Mouse (Mus musculus) ES-E14 (cell line): ENCODE measurements around the gene Dkc1. TPM values are rescaled to one million over a fixed set of nuclear protein-coding genes. Genes with fewer than 3 reads are reported as not detected.

Experiments used
- DNase-seq: peaks from one replicate; pipeline ENCODE4 v3.0.0-alpha.2; 2013; ENCODE audit warnings: low read depth, low spot score
- H3K27ac ChIP-seq: 2 replicates; pipeline ENCODE4 v1.5.1; 2012; ENCODE audit warnings: low read depth, mild to moderate bottlenecking, low read length, moderate library complexity, mixed read lengths; ENCODE audit not compliant: poor library complexity, insufficient read depth, severe bottlenecking
- H3K36me3 ChIP-seq: 2 replicates; pipeline ENCODE4 v1.6.1; 2012; ENCODE audit warnings: mild to moderate bottlenecking, low read length, moderate library complexity, mixed read lengths; ENCODE audit not compliant: control insufficient read depth, poor library complexity, insufficient read depth, severe bottlenecking
- H3K4me1 ChIP-seq, 2 experiments: fragments of 150-350 bp in 1 of 2; sonication (generic) in 1 of 2; 2 replicates each; pipeline ENCODE4 v1.6.1; 2012; ENCODE audit warnings: low read length in 2 of 2, mild to moderate bottlenecking in 1 of 2, mixed read lengths in 1 of 2; ENCODE audit not compliant: control insufficient read depth in 2 of 2, insufficient read depth in 2 of 2, poor library complexity in 1 of 2
- H3K4me3 ChIP-seq, 2 experiments: fragments of 150-350 bp in 1 of 2; sonication (generic) in 1 of 2; 2 replicates each; pipeline ENCODE4 v1.5.1; 2012; ENCODE audit warnings: low read length in 2 of 2, low read depth in 1 of 2, mild to moderate bottlenecking in 1 of 2, mixed read lengths in 1 of 2; ENCODE audit not compliant: insufficient read depth in 1 of 2, poor library complexity in 1 of 2, severe bottlenecking in 1 of 2
- H3K9ac ChIP-seq: 2 replicates; pipeline ENCODE4 v1.6.1; 2012; ENCODE audit warnings: low read depth, mild to moderate bottlenecking, low read length, mixed read lengths; ENCODE audit not compliant: poor library complexity, insufficient read depth, severe bottlenecking
- H3K9me3 ChIP-seq: fragments of 150-350 bp; sonication (generic); 2 replicates; pipeline ENCODE4 v1.6.1; 2012; ENCODE audit warnings: low read depth, mild to moderate bottlenecking, low read length; ENCODE audit not compliant: control insufficient read depth, insufficient read depth
- CHD2 ChIP-seq: IDR thresholded peaks from 2 replicates; pipeline ENCODE4 v1.6.1; 2014; ENCODE audit warnings: mild to moderate bottlenecking, low read depth, low read length, inconsistent platforms
- HCFC1 ChIP-seq: IDR thresholded peaks from 2 replicates; pipeline ENCODE4 v1.6.1; 2012; ENCODE audit warnings: low read length, inconsistent platforms, borderline replicate concordance; ENCODE audit not compliant: insufficient read depth
- MAFK ChIP-seq: IDR thresholded peaks from 2 replicates; pipeline ENCODE4 v1.6.1; 2014; ENCODE audit warnings: mild to moderate bottlenecking, low read depth, low read length, inconsistent platforms; ENCODE audit not compliant: insufficient read depth
- ZC3H11A ChIP-seq: IDR thresholded peaks from 2 replicates; pipeline ENCODE4 v1.6.1; 2012; ENCODE audit warnings: low read depth, mild to moderate bottlenecking, inconsistent platforms, low read length, borderline replicate concordance
- ZNF384 ChIP-seq: IDR thresholded peaks from 2 replicates; pipeline ENCODE4 v1.6.1; 2012; ENCODE audit warnings: low read depth, low read length, inconsistent platforms
- in situ Hi-C, 2 experiments: fragments of 600-800 bp; cut with MboI; formaldehyde crosslinking; loops; one replicate each; pipeline ENCODE4 v1.15.1; 2025; ENCODE audit warnings: low sequenced_read_pairs in 2 of 2, inconsistent platforms in 1 of 2; ENCODE audit not compliant: unreplicated experiment in 2 of 2
- total RNA-seq: library from RNA; depleted of rRNA; stranded (reverse); fragments of 300-350 nt; gene quantifications from 2 replicates; pipeline ENCODE4 v1.2.3, GENCODE M21; 2012

Gene Dkc1
- total RNA-seq, 1 experiment, result 190 TPM

DNA sequence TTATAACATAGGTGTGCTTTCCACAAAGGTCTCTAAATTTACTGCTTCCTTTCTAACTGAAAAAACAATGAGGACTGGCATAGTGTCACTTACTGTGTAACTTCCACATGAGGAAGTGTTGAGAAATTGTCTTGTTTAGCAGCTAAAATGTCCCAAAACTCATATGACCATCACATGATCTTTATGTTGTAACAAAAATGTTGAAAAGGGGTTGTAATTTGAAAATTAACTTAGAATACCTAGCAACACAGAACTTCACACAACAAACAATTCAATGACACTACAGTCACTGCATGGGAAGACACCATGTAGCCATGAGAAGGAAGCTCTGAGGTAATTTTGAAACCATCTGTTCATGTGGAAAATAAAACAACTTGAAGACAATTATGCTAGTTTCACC is 31.2 kb downstream of the Dkc1 start:
- no peak for TF ChIP-seq ZC3H11A
- no peak for TF ChIP-seq CHD2
- no peak for TF ChIP-seq MAFK
- no peak for TF ChIP-seq HCFC1
- TF ChIP-seq ZNF384, result no peak
- no peaks in the 10 kb centered on the region for H3K9me3 ChIP-seq
- no peak for DNase-seq
- no peak overlapping the region for H3K4me3 ChIP-seq
- in situ Hi-C loops, result no loop called here
- no peaks in the 10 kb centered on the region for H3K36me3 ChIP-seq
- H3K4me1 ChIP-seq, result no peaks in the 10 kb centered on the region
- no peak overlapping the region for H3K27ac ChIP-seq
- no peak overlapping the region for H3K9ac ChIP-seq

DNA sequence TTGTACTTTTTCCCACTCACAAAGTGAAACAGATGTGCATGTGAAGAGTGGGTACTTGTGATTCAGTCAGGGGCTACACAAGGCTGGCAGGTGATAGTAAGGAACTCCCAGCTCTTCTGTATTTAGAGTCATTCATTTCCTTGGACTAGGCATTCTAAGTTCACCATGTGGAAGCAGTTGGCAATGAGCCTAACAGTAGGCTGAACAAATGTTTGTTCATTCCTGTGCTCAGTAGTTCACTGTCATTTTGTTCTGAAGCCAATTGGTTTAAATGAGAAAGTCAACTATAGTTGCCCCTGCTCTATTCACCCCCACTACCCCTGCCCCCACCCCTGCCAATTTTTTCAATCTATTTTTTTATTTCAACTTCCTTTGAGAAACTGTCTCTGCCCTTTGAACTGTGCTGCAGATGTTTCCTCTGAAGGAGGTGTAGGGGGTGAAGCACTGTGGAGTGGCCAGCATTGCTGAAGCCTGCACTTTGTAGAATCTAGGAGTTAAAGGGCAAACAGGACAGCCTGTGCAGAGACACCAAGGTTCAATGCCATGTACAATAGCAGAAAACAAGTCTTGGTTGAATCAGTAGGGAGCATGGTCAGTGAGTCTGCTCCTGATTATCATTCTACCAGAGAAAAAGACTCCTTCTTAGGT is 32.8 kb downstream of the Dkc1 start:
- Histone ChIP-seq H3K9ac (no peak overlapping the region), H3K4me3 (no peak overlapping the region), H3K4me1 (no peaks in the 10 kb centered on the region), H3K27ac (no peak overlapping the region), H3K36me3 (no peaks in the 10 kb centered on the region), H3K9me3 (no peaks in the 10 kb centered on the region)
- DNase-seq, result no peak
- in situ Hi-C loops, result no loop called here
- TF ChIP-seq ZNF384 (no peak), MAFK (no peak), HCFC1 (no peak), ZC3H11A (no peak), CHD2 (no peak)

DNA sequence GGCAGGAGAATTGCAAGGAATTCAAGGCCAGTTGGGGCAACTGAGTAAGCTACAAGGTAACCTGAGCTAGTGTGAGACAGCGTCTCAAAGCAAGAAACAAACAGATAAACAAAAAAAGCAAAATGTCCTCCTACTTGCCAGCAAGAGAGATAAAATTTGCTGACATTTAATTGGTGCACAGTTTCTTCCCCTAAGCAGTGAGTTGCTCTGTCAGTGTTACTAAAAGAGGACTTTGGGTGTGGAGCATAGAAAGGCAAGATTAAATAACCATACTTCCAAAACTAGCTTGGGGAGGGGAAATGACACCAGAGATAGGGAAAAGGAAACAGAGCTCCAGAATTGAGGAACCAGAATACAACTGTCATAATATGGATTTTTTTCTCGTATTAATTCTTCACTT is 33.8 kb downstream of the Dkc1 start:
- no peaks in the 10 kb centered on the region for H3K9me3 ChIP-seq
- H3K9ac ChIP-seq, result no peak overlapping the region
- H3K4me1 ChIP-seq, result no peaks in the 10 kb centered on the region
- no peak for DNase-seq
- in situ Hi-C loops, result no loop called here
- H3K36me3 ChIP-seq, result no peaks in the 10 kb centered on the region
- no peak overlapping the region for H3K4me3 ChIP-seq
- no peak for TF ChIP-seq CHD2
- TF ChIP-seq HCFC1, result no peak
- no peak overlapping the region for H3K27ac ChIP-seq

DNA sequence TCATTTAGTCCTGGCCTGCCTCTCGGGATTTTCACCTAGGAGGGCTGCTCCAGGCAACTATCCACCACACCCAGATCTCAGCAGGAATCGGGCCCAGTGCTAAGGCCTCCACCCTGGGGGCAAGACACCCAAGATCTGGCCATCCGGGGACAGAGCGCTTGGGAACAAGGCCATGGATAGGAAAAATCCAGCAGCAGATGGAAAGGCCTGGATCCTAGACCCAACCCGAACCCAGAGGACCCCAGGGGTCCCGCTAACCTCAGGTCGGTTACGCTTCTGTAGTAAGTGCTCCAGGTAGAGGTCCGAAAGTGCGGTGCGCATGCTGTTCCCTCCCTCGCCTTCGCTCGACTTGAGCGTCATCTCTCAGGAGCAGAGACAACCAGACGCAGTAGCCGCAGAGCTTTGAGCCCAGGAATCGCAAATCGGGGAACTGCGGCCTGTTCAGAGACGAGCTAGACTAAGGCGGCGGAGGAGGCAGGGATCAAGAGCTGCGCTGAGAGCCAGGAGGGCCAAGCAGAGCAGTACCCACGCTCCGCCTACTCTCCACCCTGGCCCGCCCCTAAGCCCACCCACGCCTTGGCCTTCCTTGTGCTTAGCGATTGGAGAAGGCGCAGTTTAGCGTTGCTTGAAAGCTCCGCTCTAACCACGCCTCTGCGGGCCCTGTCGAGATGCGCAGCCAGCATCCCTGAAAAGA is 35.0 kb downstream of the Dkc1 start, which contains the start of gene Mpp1:
Mpp1 (minus strand) TSS at position 550 of the 694 bp plus-strand sequence.
- Histone ChIP-seq H3K9me3 (no peaks in the 10 kb centered on the region), H3K4me3 (peak within 1 kb of the TSS; percentile 70 to 83), H3K36me3 (no peaks in the 10 kb centered on the region), H3K27ac (peak within 1 kb of the TSS; percentile 87), H3K9ac (peak within 1 kb of the TSS; percentile 83), H3K4me1 (no peaks in the 10 kb centered on the region)
- peak; percentile 68 for DNase-seq
- in situ Hi-C loops, result no loop called here
- TF ChIP-seq CHD2 (no peak), ZNF384 (no peak), MAFK (no peak), ZC3H11A (no peak), HCFC1 (no peak)

DNA sequence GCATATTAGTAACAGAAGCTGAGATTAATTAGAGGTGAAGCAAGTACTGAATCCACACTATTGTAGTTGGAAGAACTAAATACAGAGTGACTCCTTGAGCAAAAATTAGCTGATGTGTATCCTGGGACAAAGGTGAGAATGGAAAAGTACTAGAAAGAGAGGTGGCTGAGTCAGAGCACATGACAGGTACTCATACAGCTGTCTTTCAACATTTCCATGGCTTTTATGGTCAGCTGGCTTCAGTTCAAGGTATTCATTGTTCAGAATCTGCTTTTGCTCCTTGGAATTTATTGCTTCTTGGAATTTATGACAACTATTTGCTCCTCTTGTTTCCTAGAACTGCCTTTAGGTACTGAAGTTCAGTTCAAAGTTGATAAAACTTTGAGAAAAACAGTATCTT is 41.3 kb downstream of the Dkc1 start:
- no peaks in the 10 kb centered on the region for H3K9me3 ChIP-seq
- in situ Hi-C loops, result no loop called here
- H3K9ac ChIP-seq, result no peak overlapping the region
- TF ChIP-seq CHD2 (no peak), ZNF384 (no peak), MAFK (no peak), HCFC1 (no peak), ZC3H11A (no peak)
- H3K27ac ChIP-seq, result no peak overlapping the region
- no peaks in the 10 kb centered on the region for H3K36me3 ChIP-seq
- H3K4me3 ChIP-seq, result no peak overlapping the region
- no peaks in the 10 kb centered on the region for H3K4me1 ChIP-seq
- no peak for DNase-seq
